Mouse (Mus musculus): ENCODE data around the gene Asb17.
"Not testable (repeated sequence)": the region's sequence is repeated elsewhere in the genome, so short reads cannot be mapped to it uniquely, and the experiment has no call there.

The Asb17 gene

DNA sequence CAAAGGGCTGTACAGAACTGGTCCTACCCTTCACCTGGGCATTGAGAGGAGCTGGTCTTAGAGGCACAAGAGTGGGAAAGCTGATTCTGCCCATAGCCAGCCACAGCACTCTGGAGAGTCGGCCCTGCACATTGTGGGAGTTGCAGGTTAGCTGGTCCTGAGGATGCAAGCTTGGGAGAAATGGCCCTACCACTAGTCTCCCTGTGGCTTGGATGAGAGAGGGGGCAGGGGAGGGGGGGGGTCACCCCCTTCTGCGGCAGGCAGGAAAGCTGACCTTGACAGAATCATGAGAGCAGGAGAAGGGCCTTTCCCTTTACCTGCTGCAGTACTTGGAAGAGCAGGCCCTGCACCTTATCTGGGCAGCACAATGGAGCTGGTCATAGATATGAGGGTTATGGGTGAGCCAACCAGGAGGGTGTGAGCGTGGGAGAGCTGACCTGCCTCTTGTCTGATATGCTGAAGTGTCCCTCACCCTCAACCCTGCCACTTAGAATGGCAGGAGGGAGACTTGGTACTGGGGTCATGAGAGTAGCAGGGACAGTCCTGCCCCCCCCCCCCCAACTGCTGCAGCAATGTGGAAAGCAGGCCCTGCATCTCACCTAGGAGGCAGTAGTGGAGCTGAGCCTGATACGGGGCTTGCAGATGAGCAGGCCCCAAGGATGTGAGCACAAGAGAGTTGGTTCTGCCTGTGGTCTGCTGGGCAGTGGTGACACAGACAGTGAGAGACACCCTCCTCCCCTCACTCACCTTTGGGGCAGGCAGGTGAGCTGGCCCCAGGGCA is 11.9 kb upstream of the Asb17 start:
- no peak for DNase-seq (ENCODE audit: low spot score)

DNA sequence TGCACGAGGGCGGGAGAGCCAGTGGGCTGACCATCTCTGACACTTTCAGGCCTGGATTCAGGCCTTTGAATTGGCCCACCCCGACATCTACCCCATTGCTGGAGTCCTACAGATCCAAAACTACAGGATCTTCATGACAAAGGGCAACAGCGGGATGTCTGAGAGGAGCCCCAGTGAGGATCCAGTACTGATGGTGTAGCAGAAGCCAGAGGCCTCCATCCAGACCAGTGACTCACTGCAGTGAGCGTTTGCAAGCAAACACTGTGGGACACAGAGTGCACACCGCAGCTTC is 11.4 kb upstream of the Asb17 start:
- no peak for DNase-seq (ENCODE audit: low spot score)

DNA sequence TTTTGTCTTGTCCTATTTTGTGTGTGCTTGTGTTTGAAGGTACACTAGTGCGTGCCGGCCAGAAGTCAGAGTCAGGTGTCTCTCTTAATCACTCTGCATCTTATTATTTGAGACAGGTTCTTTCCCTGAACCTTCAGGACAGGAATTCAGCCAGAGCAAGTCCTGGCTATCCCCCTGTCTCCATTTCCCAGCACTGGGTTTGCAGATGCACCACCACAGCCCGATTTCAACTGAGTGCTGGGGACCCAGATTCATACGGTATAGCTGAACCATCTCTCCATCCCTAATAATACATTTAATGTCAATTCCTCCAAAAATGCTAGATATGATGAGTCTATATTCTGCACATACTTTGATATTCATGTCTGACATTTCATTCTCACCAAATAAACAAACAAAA is 9.9 kb upstream of the Asb17 start:
- DNase-seq (ENCODE audit: low spot score), result no peak

DNA sequence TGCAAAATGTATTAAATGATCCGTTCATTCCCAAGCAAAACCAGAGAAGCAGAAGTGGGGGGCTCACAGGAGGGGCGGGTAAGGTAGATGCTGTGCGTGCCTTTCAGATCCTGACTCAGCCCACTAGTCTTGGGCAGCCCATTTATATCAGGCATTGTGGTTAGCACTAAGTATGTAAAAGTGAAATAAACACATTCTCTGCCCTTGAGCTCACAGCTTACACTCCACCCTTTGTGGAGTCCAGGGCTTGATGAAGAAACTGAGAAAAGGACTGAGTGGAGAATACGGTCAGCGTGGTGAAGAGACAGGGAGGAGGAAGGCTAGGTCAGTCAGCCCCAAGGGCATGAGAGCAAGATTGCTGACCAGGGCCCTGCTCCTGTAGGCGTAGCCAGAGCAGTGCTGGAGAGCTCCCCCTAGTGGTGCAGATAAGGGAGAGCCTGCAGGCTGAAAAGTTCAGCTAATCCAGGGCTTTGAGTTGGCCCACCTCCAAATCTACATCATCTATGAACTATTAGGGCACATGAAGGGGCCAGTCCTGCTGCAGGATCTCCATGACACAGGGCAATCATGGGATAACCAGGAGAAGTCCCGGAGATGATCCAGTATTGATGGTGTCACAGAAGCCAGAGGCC is 8.4 kb upstream of the Asb17 start:
- peak; percentile 71 for DNase-seq (ENCODE audit: low spot score)

DNA sequence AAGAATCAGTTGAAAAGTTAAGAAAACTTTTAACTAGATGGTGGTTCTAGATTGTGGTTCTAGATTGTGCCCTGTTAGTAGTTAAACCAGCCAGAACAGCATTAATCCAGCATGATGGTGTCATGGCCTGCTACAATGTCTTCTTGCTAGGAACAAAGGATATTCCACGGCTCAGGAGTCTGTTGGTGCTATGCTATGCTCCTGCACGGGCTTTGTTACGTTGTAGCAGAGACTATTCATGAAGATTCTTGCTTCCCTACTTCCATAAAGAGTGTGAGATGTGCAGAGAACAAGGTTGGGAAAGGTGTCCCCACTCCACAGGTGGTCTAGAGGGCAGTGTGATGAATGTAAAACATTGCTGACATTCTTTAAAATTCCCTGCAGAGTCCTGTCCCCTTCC is 7.7 kb upstream of the Asb17 start:
- no peak for DNase-seq (ENCODE audit: low spot score)

DNA sequence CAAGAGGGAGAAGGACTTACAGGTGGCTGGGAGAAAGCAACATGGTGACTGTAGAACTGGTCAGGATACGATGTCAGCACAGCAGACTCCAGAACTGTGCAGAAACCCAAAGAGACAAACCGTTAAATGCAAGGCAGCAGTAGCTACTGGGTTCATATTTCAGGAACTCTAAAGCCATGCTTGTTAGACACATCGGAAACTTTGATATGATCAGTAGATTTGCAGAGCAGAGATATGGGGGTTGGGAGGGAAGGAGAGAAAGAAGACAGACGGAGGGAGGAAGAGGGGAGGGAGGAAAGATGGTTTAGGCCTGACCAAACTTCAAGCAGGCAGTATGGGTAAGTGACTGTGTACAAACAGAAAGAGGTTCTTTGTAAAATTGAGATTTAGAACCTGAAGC is 6.4 kb upstream of the Asb17 start:
- DNase-seq (ENCODE audit: low spot score), result no peak

DNA sequence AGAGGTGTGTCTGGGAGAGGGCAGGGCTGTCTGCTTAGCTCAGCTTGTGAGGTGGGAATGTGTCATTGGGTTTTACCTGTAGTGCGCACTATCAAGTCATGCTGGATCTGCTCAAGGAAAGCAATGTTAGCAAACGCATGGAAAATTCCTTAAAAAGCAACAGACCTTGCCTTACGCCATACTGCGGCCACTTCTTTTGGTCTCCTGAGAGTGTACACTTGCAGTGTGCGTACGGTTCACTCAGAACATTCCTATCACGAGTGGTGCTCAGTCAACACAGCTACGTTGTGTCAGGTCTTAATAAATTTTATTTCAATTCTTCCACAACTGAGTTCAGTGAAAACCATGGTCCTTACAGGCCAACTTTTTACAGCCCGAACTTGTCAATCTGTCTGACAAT is 748 bp downstream of the Asb17 start:
- no peak for DNase-seq (ENCODE audit: low spot score)

DNA sequence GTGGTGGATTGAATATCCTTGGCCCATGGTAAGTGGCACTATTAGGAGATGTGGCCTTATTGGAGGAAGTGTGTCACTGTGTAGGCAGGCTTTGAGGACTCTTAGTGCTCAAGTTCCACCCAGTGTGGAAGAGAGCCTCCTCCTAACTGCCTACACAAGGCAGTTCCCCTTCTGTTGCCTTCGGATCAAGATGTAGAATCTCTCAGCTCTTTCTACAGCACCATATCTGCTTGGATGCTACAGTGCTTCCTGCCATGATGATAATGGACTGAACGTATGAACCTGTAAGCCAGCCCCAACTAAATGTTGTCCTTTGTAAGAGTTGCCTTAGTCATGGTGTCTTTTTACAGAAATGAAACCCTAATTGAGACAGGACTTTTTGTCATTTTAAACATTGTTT is 1.5 kb downstream of the Asb17 start:
- no peak for DNase-seq (ENCODE audit: low spot score)

DNA sequence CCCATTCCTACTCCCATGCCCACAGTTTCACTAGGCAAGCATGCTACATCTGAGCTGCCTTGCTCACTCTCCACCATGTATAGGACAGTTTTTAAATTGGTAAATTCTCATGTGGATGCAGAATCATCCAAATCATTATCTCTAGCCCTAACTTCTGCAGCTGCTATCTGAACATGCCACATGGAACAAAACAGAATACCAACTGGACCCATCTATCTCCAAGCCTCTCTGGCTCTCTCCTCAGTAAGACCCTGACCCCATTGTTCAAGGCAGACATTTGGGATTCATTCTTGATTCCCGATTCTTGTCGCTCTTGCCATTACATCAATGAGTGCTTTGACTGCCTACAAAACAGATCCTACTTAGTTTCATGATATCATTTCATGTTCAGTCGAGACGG is 2.1 kb downstream of the Asb17 start:
- DNase-seq (ENCODE audit: low spot score), result no peak

DNA sequence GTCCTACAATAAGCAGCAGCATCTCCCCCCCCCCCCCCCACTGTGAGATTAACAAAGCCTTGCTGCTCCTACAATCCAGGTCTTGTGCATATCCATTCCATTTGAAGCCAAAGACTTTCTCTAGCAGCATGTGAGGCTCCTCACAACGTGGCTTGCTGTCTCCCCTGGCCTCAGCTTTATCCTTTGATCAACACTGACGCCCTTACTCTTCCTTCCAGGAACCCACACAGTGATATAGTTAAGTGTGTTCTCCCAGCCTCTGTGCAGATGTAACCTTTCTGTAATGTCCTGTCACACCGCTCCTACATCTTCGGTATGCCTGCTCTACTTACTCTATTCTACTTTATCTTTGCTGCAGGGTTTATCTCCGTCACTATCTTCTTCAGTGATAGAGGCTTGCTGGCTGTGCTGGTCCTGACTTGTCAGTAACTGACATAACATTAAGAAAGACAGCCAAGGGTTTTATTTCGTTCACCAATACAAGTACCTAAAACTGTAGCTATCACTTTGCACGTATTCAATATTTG is 3.3 kb downstream of the Asb17 start:
- no peak for DNase-seq (ENCODE audit: low spot score)

DNA sequence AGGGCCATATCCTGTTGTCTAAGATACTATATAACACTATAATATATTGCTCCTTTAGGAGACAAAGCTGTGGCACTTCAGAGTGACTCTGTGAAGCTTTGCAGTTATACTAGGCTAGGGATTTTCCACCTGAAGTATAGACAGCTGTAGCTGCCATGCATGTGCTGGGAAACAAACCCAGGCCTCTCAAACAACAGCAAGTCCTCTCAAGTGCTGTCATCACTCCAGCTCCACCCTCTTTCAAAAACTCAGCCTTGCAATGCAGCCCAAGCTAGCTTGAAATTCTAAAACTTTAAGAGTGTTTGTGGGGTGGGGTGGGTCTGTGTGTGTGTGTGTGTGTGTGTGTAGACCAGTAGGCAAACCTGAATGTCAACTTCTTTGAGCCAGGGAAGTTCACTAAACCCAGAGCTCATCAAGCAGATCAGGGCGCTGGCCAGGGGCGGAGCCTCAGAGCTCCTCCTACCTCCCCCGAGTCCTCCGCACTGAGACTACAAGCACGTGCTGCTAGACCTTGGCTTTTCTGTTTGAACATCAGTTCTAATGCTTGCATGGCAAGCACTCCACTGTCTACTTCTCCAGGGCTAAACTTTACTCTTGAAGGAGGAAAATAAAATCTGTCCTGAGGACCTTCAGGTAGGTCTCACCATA is 5.5 kb downstream of the Asb17 start:
- no peak for DNase-seq (ENCODE audit: low spot score)

DNA sequence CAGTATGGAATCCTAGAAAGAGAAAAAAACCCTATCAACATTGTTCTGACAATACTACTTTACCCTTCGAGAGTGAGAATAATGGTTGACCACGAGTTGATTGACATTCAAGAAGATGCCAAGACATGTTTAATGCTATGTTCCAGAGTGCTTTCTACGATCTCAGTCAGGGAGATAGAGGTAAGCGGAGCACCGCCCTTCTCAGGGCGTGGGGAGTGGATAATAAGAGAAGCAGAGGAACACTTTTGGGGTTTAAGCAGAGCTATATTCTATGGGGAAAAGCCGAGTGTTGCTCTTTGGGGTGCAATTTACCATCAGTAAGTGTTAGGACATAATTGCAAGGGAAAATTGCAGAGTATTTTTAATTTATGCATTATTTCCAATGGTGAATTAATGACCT is 6.8 kb downstream of the Asb17 start:
- no peak for DNase-seq (ENCODE audit: low spot score)

DNA sequence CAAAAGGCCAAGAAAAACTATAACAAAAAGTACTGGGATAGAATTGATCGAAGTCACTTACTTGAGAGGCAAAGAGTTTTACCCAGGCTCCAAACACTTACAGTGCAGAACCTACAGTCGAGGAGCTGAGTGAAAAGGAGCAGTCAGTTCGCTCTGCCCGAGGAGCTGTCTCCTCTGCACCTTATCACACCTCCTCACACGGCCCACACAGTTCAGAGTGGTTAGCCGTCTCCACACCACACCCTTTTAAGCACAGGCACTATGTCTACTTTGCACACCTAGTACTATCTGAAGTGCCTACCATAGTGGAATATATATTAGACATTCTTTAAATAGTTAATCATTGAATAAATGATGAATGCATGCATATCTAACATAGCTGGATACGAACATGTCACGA is 8.3 kb downstream of the Asb17 start:
- no peak for DNase-seq (ENCODE audit: low spot score)

DNA sequence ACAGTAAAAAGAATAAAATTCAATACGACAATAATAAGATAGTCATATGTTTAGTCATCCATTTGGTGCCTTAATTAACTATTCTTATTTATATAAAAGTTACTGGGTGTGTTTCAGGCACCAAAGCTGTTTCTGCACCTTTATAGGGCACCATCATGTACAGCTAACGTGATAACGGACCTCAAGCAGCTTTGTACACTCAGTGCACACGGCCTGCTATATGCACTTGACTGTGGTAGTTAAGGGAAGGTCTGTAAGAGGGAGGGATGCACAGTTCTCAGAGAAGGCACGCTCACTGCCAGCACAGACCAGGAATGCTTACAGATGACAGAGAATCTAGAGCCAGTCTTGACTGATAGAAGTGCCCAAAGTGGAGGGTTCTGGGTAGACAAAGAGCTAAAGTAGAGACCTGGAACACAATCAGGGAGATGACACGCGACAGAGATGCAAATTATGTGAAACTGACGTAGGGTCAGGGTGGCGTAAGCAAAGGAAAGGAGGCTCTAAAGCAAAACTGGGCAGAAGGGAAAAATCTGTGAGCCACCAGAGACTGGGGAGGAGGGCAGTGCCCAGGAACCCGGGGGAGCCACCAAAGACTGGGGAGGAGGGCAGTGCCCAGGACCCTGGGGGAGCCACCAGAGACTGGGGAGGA is 14.5 kb downstream of the Asb17 start:
- no peak for DNase-seq (ENCODE audit: low spot score)

DNA sequence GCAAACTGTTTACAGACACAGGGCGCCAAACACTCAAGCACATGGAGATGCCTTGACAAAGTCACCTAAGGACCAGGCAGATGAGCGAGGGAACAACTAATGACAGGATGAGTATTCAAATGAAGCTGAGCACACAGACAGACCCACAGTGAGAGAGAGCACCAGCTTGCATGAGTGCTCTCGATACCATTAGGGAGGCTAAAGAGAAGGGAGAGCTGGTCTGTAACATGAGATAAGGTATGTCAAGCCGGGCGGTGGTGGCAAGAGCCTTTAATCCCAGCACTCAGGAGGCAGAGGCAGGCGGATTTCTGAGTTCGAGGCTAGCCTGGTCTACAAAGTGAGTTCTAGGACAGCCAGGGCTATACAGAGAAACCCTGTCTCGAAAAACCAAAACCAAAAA is 16.4 kb downstream of the Asb17 start:
- DNase-seq (ENCODE audit: low spot score), result not testable (repeated sequence)

DNA sequence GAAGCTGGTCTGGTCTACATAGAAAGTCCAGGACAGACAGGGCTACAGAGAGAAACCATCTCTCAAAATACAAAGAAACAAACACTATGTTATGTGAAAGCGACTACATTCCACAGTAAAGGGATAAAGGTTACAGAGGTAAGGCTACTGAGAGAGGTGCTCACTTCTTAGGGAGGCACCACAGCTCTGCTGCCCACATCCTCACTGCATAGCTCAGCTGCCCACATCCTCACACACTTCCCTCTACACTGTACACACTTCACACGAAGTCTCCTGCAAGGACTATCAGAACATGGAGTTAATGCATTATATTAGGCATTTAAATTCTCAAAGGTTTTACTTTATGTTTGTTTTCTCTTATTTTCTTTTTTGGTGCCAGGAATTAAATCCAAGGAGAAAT is 19.8 kb downstream of the Asb17 start:
- no peak for DNase-seq (ENCODE audit: low spot score)

DNA sequence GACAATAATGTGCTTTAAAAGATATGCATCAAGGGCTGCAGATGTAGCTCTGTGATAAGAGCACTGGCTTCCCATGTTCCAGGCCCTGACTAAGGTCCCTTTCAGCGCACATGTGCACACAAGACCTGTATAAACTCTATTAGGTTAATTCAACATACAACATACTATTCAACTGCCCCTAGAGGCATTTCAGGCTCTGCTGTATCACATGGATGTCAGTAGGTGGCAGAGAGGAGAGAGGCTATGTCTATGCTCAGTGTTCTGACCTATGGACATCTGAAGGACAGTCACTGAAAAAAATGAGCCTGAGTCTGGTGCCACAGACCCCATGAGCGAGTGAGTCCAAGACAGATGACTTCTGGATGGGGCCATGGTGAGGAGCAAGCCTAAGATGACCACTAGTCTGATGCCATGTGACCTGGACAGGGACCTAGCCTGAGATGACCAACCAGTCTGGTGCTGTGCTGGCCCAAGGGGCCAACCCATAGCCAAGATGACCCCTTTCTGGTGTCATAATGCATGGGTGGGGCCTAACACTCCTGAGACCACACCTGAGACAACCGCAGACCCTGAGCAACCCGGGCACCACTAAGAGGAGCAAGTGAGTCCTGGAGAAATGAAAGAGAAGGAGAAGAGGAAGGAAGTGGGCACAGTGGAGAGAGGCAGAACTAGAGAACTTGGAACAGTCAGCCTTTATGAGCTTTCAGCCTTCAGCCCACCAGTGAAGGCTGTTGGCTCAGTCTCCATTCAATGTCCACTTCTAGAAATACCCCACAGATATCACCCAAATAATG is 20.8 kb downstream of the Asb17 start:
- DNase-seq (ENCODE audit: low spot score), result no peak

DNA sequence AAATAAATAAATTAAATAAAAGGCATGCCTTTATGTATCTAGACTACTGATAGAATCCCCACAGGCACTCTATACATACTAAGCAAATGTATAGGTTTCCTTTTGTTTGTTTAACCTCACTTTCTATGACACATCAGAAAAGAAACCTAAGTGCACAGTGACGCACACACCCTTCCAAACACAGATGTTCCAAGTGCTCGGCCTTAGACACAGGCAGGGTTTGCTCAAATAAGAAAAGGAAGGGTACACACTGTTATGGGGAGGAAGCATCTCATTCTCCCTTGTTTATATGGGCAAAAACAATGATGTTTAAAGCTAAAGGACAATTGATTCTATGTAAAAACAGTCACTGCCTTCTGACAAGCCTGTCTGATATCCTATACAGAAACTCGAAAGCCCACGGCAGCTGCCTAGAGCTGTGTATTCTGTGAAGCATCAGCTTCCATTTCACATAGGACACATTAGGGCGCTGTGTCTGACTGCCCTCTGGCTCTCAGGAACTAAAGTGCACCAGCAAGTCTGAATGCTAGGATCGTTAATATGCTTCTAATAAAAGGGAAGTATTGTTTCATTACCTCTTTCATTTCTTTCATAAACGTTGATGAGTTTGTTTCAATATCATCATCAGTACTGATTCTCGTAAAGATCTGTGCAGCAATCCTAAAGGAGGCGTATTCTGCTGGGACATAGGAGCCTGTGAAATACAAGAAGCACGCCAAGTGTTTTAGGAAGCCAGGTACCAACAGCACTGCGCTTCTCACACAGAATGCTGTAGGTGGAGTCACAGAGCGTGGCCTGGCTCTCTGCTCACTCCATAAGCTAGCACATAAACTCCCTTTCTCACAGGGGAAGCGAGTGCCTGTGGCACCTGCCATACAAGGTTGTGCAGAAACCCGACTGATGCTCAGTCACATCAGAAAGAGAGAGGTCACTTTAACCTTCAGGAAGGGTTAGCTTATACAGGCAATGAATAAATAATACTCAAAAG is 23.4 kb downstream of the Asb17 start:
- no peak for DNase-seq (ENCODE audit: low spot score)

DNA sequence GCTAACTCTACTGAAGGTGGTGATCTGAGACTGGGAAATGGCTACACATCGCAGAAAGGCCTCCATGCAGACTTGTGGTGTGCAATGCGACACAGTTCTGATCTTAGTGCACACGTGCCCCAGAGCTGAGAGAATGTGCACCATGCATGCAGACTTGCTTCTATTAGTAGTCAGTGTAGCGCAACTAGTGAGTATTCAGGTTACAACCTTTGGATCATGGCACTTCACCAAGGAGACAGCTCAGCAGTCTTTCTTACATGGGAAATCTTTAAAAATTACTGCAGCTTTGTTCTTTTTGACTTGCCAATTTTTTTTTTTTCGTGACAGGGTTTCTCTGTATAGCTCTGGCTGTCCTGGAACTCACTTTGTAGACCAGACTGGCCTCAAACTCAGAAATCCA is 27.4 kb downstream of the Asb17 start:
- no peak for DNase-seq (ENCODE audit: low spot score)

DNA sequence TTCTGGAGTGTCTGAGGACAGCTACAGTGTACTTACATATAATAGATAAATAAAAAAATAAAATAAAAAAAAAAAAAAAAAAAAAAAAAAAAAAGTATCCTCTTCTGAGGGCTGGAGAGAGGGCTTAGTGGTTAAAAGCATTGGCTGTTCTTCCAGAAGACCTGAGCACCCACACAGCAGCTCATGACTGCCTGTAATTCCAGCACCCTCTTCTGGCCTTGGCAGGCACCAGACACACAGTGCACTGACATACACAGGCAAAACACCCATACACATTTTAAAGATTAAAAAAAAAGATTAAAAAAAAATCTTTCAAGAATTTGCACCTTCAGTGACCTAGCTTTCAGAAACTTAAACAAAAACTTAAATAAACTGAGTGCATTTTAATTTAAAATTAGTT is 42.3 kb downstream of the Asb17 start:
- DNase-seq (ENCODE audit: low spot score), result no peak

DNA sequence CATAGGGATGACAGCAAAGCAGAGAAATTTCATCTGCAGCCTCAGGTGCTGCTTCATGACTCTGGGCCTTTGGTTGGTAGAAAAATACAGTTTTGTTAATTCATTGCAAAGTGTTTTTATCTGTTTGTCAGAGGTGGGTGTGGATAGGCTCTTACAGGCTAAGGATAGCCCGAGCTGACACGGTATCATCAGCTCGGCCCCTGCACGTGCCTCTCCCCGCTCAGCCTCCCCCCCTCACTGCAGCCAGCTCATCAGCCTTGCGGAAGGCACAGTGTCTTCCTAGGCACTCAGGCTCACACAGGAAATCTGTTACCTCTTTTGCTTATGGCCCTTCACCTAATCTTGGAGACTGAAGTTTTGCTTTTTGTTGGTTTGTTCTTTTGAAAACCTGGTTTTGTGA is 44.1 kb downstream of the Asb17 start:
- no peak for DNase-seq (ENCODE audit: low spot score)

Data from testis, postnatal 10 days (tissue).